Mouse (Mus musculus): ENCODE results near the gene Nemp1. TPM values are rescaled to one million over a fixed set of nuclear protein-coding genes. Genes with fewer than 3 reads are reported as not detected.

The Nemp1 gene
- total RNA-seq (2023): 10 to 100 TPM; 13.0 to 13.2 TPM

DNA sequence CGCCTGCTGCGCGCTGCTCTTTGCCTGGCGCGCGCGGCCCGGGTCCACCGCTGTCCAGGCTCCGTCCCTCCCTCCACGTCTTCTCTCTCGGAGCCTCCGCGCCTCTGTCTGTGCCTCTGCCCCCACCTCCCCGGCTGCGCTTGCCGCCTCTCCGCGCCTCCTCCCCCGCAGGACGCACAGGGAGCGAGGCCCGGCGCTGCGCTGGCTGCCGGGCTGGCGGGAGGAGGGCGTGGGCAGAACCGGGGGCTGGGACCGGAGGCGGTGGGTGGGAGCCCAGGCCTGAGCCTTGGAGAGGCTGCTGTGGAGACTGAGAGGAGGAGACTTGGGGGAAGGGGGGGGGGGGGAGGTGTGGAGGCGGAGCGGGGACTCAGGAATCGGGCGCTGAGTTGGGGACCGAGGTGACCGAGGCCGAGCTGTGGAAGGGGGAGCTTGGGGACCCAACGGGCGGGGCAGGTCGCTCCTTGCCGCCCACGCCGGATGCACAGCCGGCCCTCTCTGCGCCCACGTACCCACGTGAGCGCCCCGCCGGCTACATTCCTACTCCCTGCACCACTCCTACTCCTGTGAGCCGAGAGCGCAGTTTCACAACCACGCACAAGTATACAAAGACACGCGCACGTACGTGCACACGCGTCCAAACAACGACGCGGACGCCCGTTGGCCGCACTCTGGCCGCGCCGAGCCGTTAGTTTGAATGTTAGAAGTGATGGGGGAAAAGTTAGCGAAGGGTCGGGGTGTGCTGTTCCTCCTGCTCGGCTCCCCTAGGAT lies at the start of gene Nemp1:
Nemp1 (plus strand) TSS at position 401 of the 768 bp plus-strand sequence.

DNA sequence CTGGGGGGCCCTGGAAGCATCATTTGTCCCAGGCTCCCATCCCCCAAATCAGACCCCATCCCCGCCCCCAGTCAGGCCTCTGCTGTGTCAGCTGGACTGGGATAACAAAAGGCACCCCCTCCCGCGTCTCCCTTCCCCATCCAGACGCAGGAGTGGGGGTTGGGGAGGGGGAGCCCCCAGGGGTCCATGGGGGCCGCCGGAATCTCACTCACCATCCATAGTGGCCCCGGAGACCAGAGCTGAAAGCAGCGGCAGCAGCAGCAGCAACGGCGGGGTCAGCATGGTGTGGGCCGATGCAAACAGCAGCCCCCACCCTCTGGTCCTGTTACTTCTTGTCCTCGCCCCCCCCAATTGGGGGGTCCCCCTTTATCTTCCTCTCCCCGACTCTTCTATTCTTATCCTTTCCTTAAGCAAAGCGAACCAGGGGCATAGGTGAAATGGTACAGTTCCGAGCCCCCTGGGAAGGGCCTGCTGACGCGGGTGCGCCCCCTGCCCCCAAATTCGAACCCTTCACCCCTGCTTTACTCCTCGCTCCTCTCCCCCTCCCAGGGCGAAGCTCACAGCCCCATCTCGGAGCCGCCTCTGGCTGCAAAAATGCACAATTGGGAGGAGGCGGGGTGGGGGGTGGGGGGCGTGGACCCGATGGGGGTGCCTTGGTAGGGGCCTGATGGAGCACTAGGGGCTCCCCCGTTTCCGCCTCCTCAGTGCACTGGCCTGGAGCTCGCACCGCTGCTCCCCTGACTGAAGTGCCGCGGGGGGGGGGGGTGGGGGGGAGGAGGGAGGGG lies 46.1 kb upstream of the Nemp1 start, which contains the start of gene Lrp1:
Lrp1 (minus strand) TSS at position 743 of the 785 bp plus-strand sequence.

DNA sequence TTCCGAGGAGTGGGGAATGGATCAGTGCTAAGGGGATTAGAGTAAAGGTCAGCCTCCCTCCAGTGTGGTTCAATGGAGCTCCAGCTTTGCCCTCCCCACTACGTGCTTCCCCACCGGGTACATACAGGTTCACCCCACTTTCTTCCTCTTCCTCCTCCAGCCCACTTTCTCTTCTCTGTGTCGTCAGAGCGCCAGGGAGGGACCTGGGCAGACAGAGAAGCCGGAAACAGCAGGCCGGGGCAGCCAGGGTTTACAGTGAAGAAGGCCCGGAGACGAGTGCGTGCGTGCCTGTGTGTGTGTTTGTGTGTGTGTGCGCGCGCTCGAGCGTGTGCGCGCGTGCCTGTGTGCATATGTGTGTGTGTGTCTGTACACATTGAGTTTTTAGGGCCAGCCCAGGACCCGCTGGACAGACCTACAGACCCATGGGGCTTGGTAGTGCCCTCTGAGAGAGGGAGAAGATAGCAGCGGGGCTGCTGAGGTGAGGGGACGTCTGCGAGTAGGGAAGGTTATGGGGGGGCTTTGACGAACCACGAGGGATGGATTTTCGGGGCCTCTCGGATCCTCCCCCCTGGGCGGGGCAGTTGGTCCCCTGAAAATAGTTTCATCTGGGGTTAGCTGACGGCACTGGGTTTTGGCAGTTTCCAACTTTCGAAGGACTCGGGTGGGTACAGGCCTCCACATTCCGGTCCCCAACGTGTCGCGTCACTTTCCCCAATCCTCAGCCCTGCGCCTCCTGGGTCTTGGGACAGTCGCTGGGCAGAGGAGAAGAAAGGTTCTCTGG lies 23.7 kb upstream of the Nemp1 start, which contains the start of gene Stat6:
Stat6 (plus strand) TSS at position 215 of the 781 bp plus-strand sequence.

DNA sequence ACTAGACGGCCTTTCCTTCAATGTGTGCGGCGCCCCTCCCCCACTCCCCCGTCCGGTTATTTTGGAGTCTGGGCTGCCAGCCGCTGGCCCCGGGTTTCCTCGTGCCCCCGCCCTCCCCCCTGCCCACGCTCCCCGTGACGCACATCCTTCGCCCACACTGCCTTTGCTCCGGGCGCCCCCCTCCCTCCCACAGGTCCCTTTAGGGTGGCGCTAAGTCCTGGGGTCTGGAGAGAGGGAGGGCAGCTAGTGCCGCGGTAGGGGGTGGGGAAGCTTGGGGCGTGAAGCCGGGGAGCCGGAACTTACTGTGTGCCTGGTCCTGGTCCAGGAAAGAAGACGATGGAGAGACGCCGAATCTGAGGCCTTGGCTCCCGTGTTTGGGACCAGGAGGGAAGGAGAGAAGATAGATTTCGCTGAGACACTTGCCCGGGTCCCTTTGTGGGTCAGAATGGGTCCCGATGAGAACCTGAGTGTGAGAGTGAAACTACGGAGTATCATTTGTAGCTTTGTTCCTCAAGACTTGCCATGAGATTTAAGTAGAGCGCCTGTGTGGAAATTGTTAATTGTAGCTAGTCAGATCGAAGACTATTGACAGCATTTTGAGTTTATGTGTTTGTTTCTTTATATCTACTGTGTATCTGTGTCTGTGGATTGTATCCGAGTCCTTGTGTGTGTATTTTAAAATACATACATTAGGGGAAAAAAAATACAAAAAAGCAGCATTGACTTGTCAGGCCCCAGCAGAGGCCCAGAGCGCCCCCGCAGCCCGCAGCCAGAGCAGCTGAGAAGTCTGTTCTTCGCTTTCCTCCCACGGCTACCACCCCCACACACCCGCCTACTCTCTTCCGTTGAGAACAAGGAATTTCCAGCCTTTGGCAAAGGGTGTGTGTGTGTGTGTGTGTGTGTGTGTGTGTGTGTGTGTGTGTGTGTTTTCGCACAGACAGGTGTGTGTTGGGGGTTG lies 1.7 kb downstream of the Nemp1 start, which contains the start of gene Nab2:
Nab2 (minus strand) TSS at position 476 of the 958 bp plus-strand sequence.

DNA sequence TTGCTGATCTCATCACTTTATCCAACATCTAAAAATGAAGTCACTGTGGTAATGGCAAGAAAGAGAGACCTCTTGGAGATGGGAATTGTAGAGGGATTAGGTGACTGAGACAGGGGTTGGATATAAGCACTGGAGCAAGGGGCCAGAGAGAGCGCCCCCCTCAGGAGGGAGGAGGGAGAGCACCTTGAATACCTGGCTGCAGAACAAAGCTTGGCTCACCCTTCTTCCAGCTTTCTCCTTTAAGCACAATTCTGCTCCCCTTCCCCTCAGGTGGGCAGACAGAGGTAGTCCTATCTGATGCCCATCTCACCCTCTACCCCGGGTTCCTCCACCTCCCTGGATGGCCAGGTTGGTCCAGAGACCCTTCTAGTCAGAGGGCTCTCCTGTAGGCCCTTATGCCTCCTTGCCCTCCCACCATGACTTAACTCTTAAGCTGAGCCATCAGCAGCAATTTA lies 38.1 kb downstream of the Nemp1 start, which contains the start of gene Myo1a:
Myo1a (plus strand) TSS at position 405 of the 455 bp plus-strand sequence.

DNA sequence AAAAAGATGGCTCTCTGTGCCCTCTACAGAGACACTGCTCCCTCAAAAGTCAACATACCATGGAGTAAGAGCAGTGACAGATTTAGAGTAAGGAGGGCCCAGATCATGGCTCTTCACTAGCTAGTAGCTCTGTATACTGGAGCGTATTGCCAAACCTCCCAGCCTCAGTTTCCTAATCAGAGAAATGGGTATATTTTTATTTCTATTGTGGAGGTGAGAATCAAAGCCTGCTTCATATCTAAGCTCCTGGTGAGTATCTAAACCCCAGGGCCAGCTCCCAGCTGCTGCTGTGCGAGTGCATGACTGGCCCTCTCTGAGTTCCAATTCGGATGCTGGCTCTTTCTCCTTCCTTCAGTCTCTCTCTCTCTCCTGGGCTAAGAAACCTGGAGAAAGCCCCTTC lies 57.5 kb downstream of the Nemp1 start, which contains the start of gene Tac2:
Tac2 (plus strand) TSS at position 301 of the 400 bp plus-strand sequence.

DNA sequence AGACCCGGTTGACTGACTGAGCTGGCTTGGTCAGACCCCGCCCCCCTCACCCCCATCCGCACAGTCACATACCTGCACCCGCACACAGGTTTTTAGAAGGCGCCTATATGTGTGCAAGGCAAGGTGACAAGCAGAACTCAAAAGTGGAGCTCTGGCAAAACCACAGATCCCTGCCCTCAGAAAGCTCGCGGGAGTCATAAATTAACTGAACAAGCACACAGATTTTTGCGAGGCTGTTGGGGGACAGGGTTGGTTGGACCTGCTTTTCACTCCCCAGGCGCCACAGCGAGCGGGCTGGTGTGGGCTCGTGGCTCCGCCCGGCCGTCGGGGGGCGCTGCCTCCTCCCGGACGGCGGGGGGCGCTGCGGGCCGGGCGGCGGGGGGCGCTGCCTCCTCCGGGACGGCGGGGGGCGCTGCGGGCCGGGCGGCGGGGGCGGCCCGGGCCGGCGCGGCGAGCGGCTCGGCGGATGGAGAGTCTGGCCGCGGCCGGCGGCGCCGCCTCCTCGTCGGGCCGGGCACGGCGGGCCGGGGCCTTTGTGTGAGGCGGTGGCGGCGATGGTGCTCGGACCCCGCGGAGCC lies 72.5 kb downstream of the Nemp1 start, which contains the start of gene Zbtb39:
Zbtb39 (plus strand) TSS at position 456 of the 578 bp plus-strand sequence.

Other genes starting within 250 kb of the Nemp1 start
- 1 to 10 TPM; 2.0 to 2.4 TPM for gene Stac3, start 165.2 kb upstream of the Nemp1 start, total RNA-seq (2023)
- gene Ndufa4l2, start 151.9 kb upstream of the Nemp1 start, total RNA-seq (2023): not detected
- 10 to 100 TPM; 27.5 to 27.6 TPM for gene Shmt2, start 144.5 kb upstream of the Nemp1 start, total RNA-seq (2023)
- not detected for gene Nxph4, start 132.3 kb upstream of the Nemp1 start, total RNA-seq (2023)
- gene Lrp1, start 45.8 kb upstream of the Nemp1 start, total RNA-seq (2023): 100 to 1,000 TPM in 1 of 2 experiments, 10 to 100 TPM in 1; 95.8 to 102 TPM
- 100 to 1,000 TPM; 185 to 200 TPM for gene Stat6, start 23.9 kb upstream of the Nemp1 start, total RNA-seq (2023)
- 1 to 10 TPM; 1.2 to 1.5 TPM for gene Nab2, start 1.7 kb downstream of the Nemp1 start, total RNA-seq (2023)
- under 1 TPM; 0.51 to 0.94 TPM for gene Myo1a, start 38.3 kb downstream of the Nemp1 start, total RNA-seq (2023)
- gene Tac2, start 57.6 kb downstream of the Nemp1 start, total RNA-seq (2023): 1 to 10 TPM; 2.0 to 5.6 TPM
- 10 to 100 TPM; 14.4 to 17.2 TPM for gene Zbtb39, start 72.6 kb downstream of the Nemp1 start, total RNA-seq (2023)
- gene Gpr182, start 84.8 kb downstream of the Nemp1 start, total RNA-seq (2023): under 1 TPM in 1 of 2 experiments, not detected in 1; 0.22 TPM
- gene Rdh1, start 92.8 kb downstream of the Nemp1 start, total RNA-seq (2023): under 1 TPM; 0.20 to 0.33 TPM
- under 1 TPM in 1 of 2 experiments, not detected in 1; 0.20 TPM for gene Rdh16f1, start 92.9 kb downstream of the Nemp1 start, total RNA-seq (2023)
- under 1 TPM in 1 of 2 experiments, not detected in 1; 0.49 TPM for gene Rdh9, start 109.5 kb downstream of the Nemp1 start, total RNA-seq (2023)
- gene Rdh16, start 134.3 kb downstream of the Nemp1 start, total RNA-seq (2023): under 1 TPM in 1 of 2 experiments, not detected in 1; 0.20 TPM
- gene Rdh19, start 183.0 kb downstream of the Nemp1 start, total RNA-seq (2023): not detected
- gene Rdh16f2, start 199.6 kb downstream of the Nemp1 start, total RNA-seq (2023): not detected
- gene Rdh7, start 221.9 kb downstream of the Nemp1 start, total RNA-seq (2023): not detected
- not detected for gene Sdr9c7, start 231.6 kb downstream of the Nemp1 start, total RNA-seq (2023)

Measured in neutrophil, adult 83 days (primary cell).